Mouse (Mus musculus) liver, embryonic 13.5 days (tissue): ENCODE results near the gene Cwh43. TPM values are rescaled to one million over a fixed set of nuclear protein-coding genes. Genes with fewer than 3 reads are reported as not detected.

ENCODE experiments used
- ATAC-seq: fragments of 200-750 bp; cut with Nextera tagmentation; 2 replicates; pipeline ENCODE4 v1.8.0; 2017; ENCODE audit warnings: low read depth, mild to moderate bottlenecking, moderate number of reproducible peaks, moderate library complexity
- DNase-seq: peaks from one replicate; pipeline ENCODE4 v3.0.0; 2022
- H3K27ac ChIP-seq: fragments of 300-500 bp; sonication (generic); 2 replicates; pipeline ENCODE4 v1.5.1; 2015; ENCODE audit warnings: moderate library complexity, mild to moderate bottlenecking, inconsistent platforms
- H3K27me3 ChIP-seq: fragments of 300-500 bp; sonication (generic); 2 replicates; pipeline ENCODE4 v1.6.1; 2015; ENCODE audit warnings: mild to moderate bottlenecking, inconsistent platforms
- H3K36me3 ChIP-seq: fragments of 300-500 bp; sonication (generic); 2 replicates; pipeline ENCODE4 v1.6.1; 2015; ENCODE audit warnings: mild to moderate bottlenecking, inconsistent platforms
- H3K4me1 ChIP-seq: fragments of 300-500 bp; sonication (generic); replicated peaks from 2 replicates; pipeline ENCODE4 v1.6.1; 2015; ENCODE audit warnings: inconsistent platforms
- H3K4me2 ChIP-seq: fragments of 300-500 bp; sonication (generic); 2 replicates; pipeline ENCODE4 v1.6.1; 2015; ENCODE audit warnings: inconsistent platforms, mild to moderate bottlenecking, moderate library complexity
- H3K4me3 ChIP-seq: fragments of 300-500 bp; sonication (generic); replicated peaks from 2 replicates; pipeline ENCODE4 v1.5.1; 2015; ENCODE audit warnings: mild to moderate bottlenecking, inconsistent platforms
- H3K9ac ChIP-seq: fragments of 300-500 bp; sonication (generic); 2 replicates; pipeline ENCODE4 v1.6.1; 2015; ENCODE audit warnings: mild to moderate bottlenecking, inconsistent platforms
- H3K9me3 ChIP-seq: fragments of 300-500 bp; sonication (generic); replicated peaks from 2 replicates; pipeline ENCODE4 v1.6.1; 2016; ENCODE audit warnings: inconsistent platforms
- WGBS: fragments of 180-500 bp; shearing (Covaris S2); methylation state at CpG from one replicate; pipeline ENCODE4 v1.1.7; 2015; ENCODE audit not compliant: insufficient replicate concordance; 5-methylcytosine and 5-hydroxymethylcytosine counted together
- polyA plus RNA-seq: library from polyadenylated mRNA; unstranded; fragments of >200 nt; fragmentation: Nextera tagmentation; extraction: Ambion mirVana; gene quantifications from 2 replicates; pipeline ENCODE4 v1.2.1, GENCODE M21; 2015

Cwh43 gene
- polyA plus RNA-seq, 1 experiment from 2014 or later, result not detected

DNA sequence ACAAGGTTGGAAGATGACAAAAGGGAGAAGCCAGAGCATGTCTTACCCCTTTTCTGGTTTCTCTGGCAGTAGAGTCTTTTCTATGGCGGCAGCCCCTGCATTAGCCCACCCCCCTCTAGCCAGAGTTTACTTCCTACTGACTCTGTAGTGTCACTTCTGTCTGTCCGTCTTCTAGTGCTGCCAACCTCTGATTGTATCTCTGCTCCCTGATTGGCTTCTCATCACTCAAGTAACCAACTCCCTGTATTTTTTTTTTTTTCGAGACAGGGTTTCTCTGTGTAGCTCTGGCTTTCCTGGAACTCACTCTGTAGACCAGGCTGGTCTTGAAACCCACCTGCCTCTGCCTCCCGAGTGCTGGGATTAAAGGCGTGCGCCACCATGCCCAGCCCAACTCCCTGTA is 26.9 kb downstream of the Cwh43 start:
- H3K27ac ChIP-seq, result no peak overlapping the region
- no peak overlapping the region for H3K9ac ChIP-seq
- no peak for DNase-seq
- H3K27me3 ChIP-seq, result no peaks in the 10 kb centered on the region
- no peak for ATAC-seq
- no peaks in the 10 kb centered on the region for H3K9me3 ChIP-seq
- H3K36me3 ChIP-seq, result no peaks in the 10 kb centered on the region
- H3K4me2 ChIP-seq, result no peak overlapping the region
- 51% methylated on average over 6 of the region's 6 CpGs for WGBS
- H3K4me1 ChIP-seq, result no peaks in the 10 kb centered on the region
- no peak overlapping the region for H3K4me3 ChIP-seq

- ATAC-seq (no peak), DNase-seq (no peak)
- Histone ChIP-seq H3K36me3 (no peaks in the 10 kb centered on the region), H3K27ac (no peak overlapping the region), H3K4me3 (no peak overlapping the region), H3K4me1 (no peaks in the 10 kb centered on the region), H3K9ac (no peak overlapping the region), H3K27me3 (no peaks in the 10 kb centered on the region), H3K9me3 (no peaks in the 10 kb centered on the region), H3K4me2 (no peak overlapping the region)
- WGBS, result 60% methylated on average over 7 of the region's 7 CpGs
Observed at GRCm38 (mm10) chr5:73434764-73435163, 28.9 kb downstream of the Cwh43 start.

- H3K4me3 ChIP-seq, result no peak overlapping the region
- no peak overlapping the region for H3K4me2 ChIP-seq
- no peaks in the 10 kb centered on the region for H3K9me3 ChIP-seq
- H3K9ac ChIP-seq, result no peak overlapping the region
- H3K36me3 ChIP-seq, result no peaks in the 10 kb centered on the region
- no peaks in the 10 kb centered on the region for H3K27me3 ChIP-seq
- 78% methylated on average over 9 of the region's 9 CpGs for WGBS
- ATAC-seq (no peak), DNase-seq (no peak)
- H3K27ac ChIP-seq, result no peak overlapping the region
- no peaks in the 10 kb centered on the region for H3K4me1 ChIP-seq
Observed at GRCm38 (mm10) chr5:73442176-73442575, 36.3 kb downstream of the Cwh43 start.

- Histone ChIP-seq H3K9ac (no peak overlapping the region), H3K4me3 (no peak overlapping the region), H3K9me3 (no peaks in the 10 kb centered on the region), H3K4me2 (no peak overlapping the region), H3K27me3 (no peaks in the 10 kb centered on the region), H3K36me3 (no peaks in the 10 kb centered on the region), H3K27ac (no peak overlapping the region), H3K4me1 (no peaks in the 10 kb centered on the region)
- ATAC-seq (no peak), DNase-seq (no peak)
- WGBS, result 47% methylated on average over 1 of the region's 1 CpGs
Observed at GRCm38 (mm10) chr5:73450276-73450675, 44.4 kb downstream of the Cwh43 start.

GRCm38 (mm10) chr5:73454502-73455306 is 48.8 kb downstream of the Cwh43 start:
- no peaks in the 10 kb centered on the region for H3K4me1 ChIP-seq
- no peaks in the 10 kb centered on the region for H3K9me3 ChIP-seq
- H3K27ac ChIP-seq, result no peak overlapping the region
- no peak overlapping the region for H3K4me3 ChIP-seq
- H3K9ac ChIP-seq, result no peak overlapping the region
- WGBS, result 60% methylated on average over 2 of the region's 2 CpGs
- no peak for ATAC-seq
- DNase-seq, result no peak
- no peaks in the 10 kb centered on the region for H3K36me3 ChIP-seq
- no peaks in the 10 kb centered on the region for H3K27me3 ChIP-seq
- no peak overlapping the region for H3K4me2 ChIP-seq

- Histone ChIP-seq H3K27me3 (no peaks in the 10 kb centered on the region), H3K4me1 (no peaks in the 10 kb centered on the region), H3K9ac (no peak overlapping the region), H3K4me3 (no peak overlapping the region), H3K27ac (no peak overlapping the region), H3K4me2 (no peak overlapping the region), H3K36me3 (no peaks in the 10 kb centered on the region), H3K9me3 (no peaks in the 10 kb centered on the region)
- DNase-seq, result no peak
- WGBS, result 72% methylated on average over 5 of the region's 5 CpGs
- ATAC-seq, result no peak
Observed at GRCm38 (mm10) chr5:73455307-73455687, 49.4 kb downstream of the Cwh43 start.

DNA sequence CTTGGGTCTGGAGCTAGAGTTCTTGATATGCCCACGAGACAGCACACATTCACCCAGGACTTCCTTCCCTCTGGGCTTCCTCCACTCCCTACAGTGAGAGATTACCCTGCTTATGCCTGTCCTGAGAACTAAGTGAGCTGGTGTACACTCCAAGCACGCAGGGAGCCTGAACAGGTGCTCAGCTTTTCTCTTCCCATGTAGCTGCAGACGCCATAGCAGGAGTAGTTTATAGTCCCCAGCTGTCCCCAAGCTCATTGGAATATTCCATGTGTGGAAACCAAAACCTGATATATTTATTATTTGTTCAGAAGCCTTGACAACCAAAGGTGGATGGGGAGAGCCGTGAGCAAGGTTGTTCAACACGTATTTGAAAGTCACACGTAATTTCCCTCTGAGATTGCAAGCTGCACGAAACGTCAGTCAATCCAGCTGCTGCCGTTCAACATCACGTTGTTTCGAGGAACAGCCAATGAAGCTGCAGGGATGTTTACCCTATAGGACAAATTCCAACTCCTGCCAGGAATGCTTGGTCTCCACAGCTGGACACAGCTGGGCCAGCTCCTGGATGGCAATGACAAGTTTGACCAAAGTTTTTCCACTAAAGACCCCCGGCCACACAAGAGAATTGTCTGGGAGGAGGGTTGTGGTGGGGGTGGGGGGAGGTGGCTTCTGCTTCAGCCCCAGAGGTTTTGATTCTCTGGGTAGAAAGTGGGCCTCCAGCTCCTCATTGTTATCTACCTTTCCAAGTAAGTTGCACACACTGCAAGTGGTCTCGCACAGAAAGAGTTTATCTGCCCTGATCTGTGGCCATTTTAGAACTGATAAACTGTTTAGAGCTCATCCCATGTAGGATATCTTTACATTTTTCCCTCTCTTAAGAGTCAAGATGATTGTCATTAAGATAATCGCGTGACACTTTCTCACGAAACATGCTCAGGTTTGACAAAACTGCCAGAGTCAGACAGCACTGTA is 62.9 kb downstream of the Cwh43 start:
- H3K9ac ChIP-seq, result no peak overlapping the region
- WGBS, result 66% methylated on average over 16 of the region's 16 CpGs
- no peak overlapping the region for H3K4me3 ChIP-seq
- no peak for ATAC-seq
- no peak for DNase-seq
- H3K4me2 ChIP-seq, result no peak overlapping the region
- no peaks in the 10 kb centered on the region for H3K4me1 ChIP-seq
- no peaks in the 10 kb centered on the region for H3K27me3 ChIP-seq
- H3K36me3 ChIP-seq, result no peaks in the 10 kb centered on the region
- no peaks in the 10 kb centered on the region for H3K9me3 ChIP-seq
- H3K27ac ChIP-seq, result no peak overlapping the region

DNA sequence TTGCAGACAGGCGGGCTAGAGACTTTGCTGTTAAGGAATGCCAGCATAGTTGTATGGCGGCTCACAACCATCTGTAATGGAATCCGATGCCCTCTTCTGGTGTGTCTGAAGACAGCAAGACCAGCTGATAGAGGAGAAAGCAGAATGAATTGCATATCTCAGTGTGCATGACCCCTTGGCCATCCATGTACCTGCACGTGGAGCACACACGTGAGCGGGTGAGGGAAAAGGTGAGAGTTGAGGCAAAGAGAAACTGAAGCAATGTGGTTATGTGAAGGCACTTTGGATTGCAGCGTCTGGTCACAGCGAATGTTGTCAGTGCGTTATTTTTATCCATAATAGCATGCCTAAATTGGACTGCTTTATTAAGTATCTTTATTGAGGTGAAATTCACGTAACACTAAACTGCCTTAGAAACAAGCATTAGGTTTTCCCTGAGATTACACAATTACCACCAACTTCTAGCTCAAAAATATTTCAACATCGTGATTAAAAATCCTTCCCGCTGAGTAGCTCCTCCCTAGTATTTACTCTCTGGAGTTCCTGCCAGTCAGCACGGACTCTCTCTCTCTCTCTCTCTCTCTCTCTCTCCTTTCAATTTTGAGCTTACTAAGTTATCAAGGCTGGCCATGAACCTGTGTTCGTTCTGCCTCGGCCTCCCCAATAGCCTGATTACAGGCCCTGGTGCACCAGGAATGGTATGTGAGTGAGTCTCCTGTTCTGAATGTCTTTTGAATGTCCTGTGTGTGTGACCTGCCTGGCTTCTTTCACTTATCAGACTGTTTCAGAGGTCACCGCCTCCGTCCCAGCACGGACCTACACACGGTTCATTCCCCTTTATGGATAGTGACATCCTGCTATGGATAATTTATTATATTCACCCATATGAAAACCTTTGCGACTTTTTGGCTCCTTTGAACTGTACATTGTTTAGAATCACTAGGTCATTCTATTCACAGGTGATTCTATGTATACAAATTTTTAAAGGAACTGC is 68.8 kb downstream of the Cwh43 start:
- Histone ChIP-seq H3K36me3 (no peaks in the 10 kb centered on the region), H3K4me1 (no peaks in the 10 kb centered on the region), H3K4me3 (no peak overlapping the region), H3K9me3 (no peaks in the 10 kb centered on the region), H3K9ac (no peak overlapping the region), H3K4me2 (no peak overlapping the region), H3K27ac (no peak overlapping the region), H3K27me3 (no peaks in the 10 kb centered on the region)
- ATAC-seq, result no peak
- WGBS, result 74% methylated on average over 20 of the region's 20 CpGs
- DNase-seq, result no peak

DNA sequence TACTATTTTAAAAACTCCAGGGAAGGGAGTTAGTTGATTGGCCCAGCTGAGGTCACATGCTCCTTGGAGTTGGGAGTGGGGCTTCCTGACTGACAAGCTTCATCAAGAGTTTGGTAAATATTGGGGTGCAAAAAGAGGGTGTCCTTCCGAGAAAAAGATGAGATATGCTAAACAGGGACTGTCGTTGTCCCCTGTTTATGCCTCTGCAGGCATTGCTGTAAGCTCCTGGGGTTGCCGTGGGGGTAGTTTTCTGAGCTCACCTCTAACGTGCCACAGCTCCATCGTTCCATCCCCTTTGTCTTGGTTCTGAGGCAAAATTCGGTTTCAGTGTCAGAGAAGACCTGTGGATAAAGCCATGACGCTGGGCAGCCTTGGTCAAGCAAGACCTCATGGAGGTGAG is 74.8 kb downstream of the Cwh43 start, which contains the start of gene Dcun1d4:
TSS of gene Dcun1d4 (plus strand) at position 301 of the 400 bp plus-strand sequence.
- no peak within 1 kb of the TSS for H3K27ac ChIP-seq

GRCm38 (mm10) chr5:73481401-73481800 is 75.5 kb downstream of the Cwh43 start:
- no peaks in the 10 kb centered on the region for H3K9me3 ChIP-seq
- ATAC-seq, result no peak
- no peaks in the 10 kb centered on the region for H3K27me3 ChIP-seq
- 75% methylated on average over 7 of the region's 7 CpGs for WGBS
- H3K4me2 ChIP-seq, result no peak overlapping the region
- no peak overlapping the region for H3K27ac ChIP-seq
- H3K4me1 ChIP-seq, result no peaks in the 10 kb centered on the region
- no peak for DNase-seq
- H3K36me3 ChIP-seq, result no peaks in the 10 kb centered on the region
- H3K4me3 ChIP-seq, result no peak overlapping the region
- no peak overlapping the region for H3K9ac ChIP-seq

More for the DNA sequence above, 74.8 kb downstream of the Cwh43 start, which contains the start of gene Dcun1d4:
- Histone ChIP-seq H3K9me3 (no peaks in the 10 kb centered on the region), H3K27me3 (no peaks in the 10 kb centered on the region), H3K36me3 (no peaks in the 10 kb centered on the region), H3K4me3 (no peak within 1 kb of the TSS), H3K9ac (no peak within 1 kb of the TSS), H3K4me1 (no peaks in the 10 kb centered on the region), H3K4me2 (no peak within 1 kb of the TSS)
- no peak for DNase-seq
- ATAC-seq, result no peak
- WGBS, result 57% methylated on average over 7 of the region's 7 CpGs
